Mouse (Mus musculus) embryonic facial prominence, embryonic 11.5 days (tissue): ENCODE data around the gene Cacul1. TPM values are rescaled to one million over a fixed set of nuclear protein-coding genes. Genes with fewer than 3 reads are reported as not detected.

Experiments
- ATAC-seq: fragments of 200-750 bp; cut with Nextera tagmentation; replicated peaks from 2 replicates; pipeline ENCODE4 v1.8.0; 2017; ENCODE audit warnings: low read depth; ENCODE audit not compliant: insufficient number of reproducible peaks, low FRiP score, low TSS enrichment
- DNase-seq: peaks from one replicate; pipeline ENCODE4 v3.0.0-alpha.2; 2015; ENCODE audit warnings: low spot score
- H3K27ac ChIP-seq: fragments of 300-500 bp; sonication (generic); replicated peaks from 2 replicates; pipeline ENCODE4 v1.5.1; 2014; ENCODE audit warnings: mild to moderate bottlenecking, low read depth, low read length, control low read depth
- H3K27me3 ChIP-seq: fragments of 300-500 bp; sonication (generic); 2 replicates; pipeline ENCODE4 v1.6.1; 2014; ENCODE audit warnings: mild to moderate bottlenecking, low read length, moderate library complexity, mixed read lengths; ENCODE audit not compliant: control insufficient read depth, insufficient read depth
- H3K36me3 ChIP-seq: fragments of 300-500 bp; sonication (generic); replicated peaks from 2 replicates; pipeline ENCODE4 v1.6.1; 2014; ENCODE audit warnings: low read depth, mild to moderate bottlenecking, low read length, moderate library complexity, mixed read lengths; ENCODE audit not compliant: control insufficient read depth, insufficient read depth
- H3K4me1 ChIP-seq: fragments of 300-500 bp; sonication (generic); 2 replicates; pipeline ENCODE4 v1.6.1; 2014; ENCODE audit warnings: low read length, mixed read lengths; ENCODE audit not compliant: control insufficient read depth, insufficient read depth
- H3K4me2 ChIP-seq: fragments of 300-500 bp; sonication (generic); 2 replicates; pipeline ENCODE4 v1.6.1; 2014; ENCODE audit warnings: low read depth, mild to moderate bottlenecking, control low read depth, low read length, moderate library complexity
- H3K4me3 ChIP-seq: fragments of 300-500 bp; sonication (generic); 2 replicates; pipeline ENCODE4 v1.5.1; 2014; ENCODE audit warnings: low read depth, low read length, control low read depth
- H3K9ac ChIP-seq: fragments of 300-500 bp; sonication (generic); replicated peaks from 2 replicates; pipeline ENCODE4 v1.6.1; 2014; ENCODE audit warnings: mild to moderate bottlenecking, control low read depth, low read length
- H3K9me3 ChIP-seq: fragments of 300-500 bp; sonication (generic); replicated peaks from 2 replicates; pipeline ENCODE4 v1.6.1; 2016; ENCODE audit warnings: mild to moderate bottlenecking, low read length, inconsistent platforms, mixed read lengths; ENCODE audit not compliant: control insufficient read depth
- WGBS: fragments of 180-500 bp; shearing (Covaris S2); extraction: QIAGEN DNeasy Blood & Tissue Kit; methylation state at CpG from one replicate; pipeline ENCODE4 v1.1.7; 2014; 5-methylcytosine and 5-hydroxymethylcytosine counted together
- polyA plus RNA-seq: library from polyadenylated mRNA; unstranded; fragments of >200 nt; fragmentation: Nextera tagmentation; extraction: Ambion mirVana; gene quantifications from 2 replicates; pipeline ENCODE4 v1.2.1, GENCODE M21; 2014

Cacul1 gene
- polyA plus RNA-seq, 1 experiment from 2014 or later: 34.0 TPM

DNA sequence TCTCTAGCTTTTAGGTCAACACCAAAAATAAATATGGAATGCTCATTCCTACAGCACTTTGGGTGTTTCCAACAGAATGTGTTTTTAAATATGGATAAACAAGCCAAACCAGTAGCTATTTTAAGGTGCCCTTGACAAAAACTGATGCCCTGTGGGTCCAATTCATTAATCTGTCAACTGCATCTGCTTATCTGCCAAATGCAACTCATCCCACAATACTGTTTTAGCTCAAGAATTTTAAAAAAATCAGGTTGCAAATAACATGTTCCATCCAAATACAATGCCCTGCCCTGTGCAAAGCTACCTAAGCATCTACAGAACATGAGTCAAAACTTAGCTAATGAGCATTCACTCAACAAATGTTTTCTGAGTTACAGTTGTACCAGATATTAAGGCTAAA, 20.3 kb downstream of the Cacul1 start:
- H3K27me3 ChIP-seq: no peaks in the 10 kb centered on the region
- H3K4me2 ChIP-seq: no peak overlapping the region
- no peaks in the 10 kb centered on the region for H3K36me3 ChIP-seq
- no peaks in the 10 kb centered on the region for H3K9me3 ChIP-seq
- DNase-seq: no peak
- no peak overlapping the region for H3K27ac ChIP-seq
- no peak overlapping the region for H3K4me3 ChIP-seq
- no peaks in the 10 kb centered on the region for H3K4me1 ChIP-seq
- ATAC-seq: no peak
- no peak overlapping the region for H3K9ac ChIP-seq

DNA sequence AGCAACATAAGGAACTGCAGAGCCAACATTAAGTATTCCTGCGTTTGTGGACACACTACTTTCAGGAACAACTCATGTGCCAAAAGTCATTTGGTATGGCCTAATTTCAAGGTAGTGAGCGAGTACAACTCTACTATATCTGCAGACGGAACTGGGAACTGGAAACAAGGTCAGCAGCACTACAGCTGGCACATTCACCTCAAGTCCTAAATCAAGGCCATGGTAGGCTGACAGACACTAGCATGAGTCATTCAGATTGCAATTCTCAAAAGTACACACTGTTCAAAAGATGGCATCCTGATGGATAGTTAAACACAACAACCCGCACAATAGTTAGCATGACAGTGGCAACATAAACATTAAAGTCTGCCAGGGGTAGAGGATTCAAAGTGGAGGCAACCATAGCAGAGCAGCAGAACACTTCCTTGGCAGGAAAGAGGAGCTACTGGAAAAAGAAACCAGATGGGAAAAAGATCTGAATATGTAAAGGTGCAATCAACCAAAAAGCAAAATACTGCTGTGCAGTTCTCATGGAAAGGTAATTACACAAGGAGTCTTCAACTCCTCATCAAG, 25.9 kb downstream of the Cacul1 start:
- Histone ChIP-seq H3K27me3 (no peaks in the 10 kb centered on the region), H3K27ac (no peak overlapping the region), H3K9me3 (no peaks in the 10 kb centered on the region), H3K4me2 (no peak overlapping the region), H3K4me1 (no peaks in the 10 kb centered on the region), H3K36me3 (no peaks in the 10 kb centered on the region), H3K4me3 (no peak overlapping the region), H3K9ac (no peak overlapping the region)
- no peak for ATAC-seq
- DNase-seq: no peak
- WGBS: 86% methylated on average over 4 of the region's 4 CpGs

DNA sequence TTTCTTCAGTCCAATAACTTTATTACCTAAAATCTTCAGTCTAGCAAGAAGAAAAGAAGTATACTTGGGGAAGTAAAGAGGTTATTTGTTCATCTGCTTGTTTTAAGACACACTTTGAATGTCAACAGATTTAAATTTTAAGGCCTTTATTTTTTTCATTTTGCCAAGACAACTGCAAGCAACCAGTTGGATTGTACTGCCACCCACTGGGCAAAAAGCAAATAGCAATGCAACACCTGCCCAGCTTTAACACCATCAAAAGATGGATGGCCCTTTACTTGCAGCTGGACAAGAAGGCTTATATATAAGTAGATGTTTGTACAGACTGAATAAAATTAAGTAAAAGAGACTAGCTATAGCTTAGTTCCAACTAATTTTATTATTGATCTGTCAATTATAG, 27.3 kb downstream of the Cacul1 start:
- DNase-seq (peak; percentile 70), ATAC-seq (no peak)
- H3K4me2 ChIP-seq: no peak overlapping the region
- no peak overlapping the region for H3K27ac ChIP-seq
- no peaks in the 10 kb centered on the region for H3K27me3 ChIP-seq
- no peaks in the 10 kb centered on the region for H3K9me3 ChIP-seq
- no peaks in the 10 kb centered on the region for H3K4me1 ChIP-seq
- no peak overlapping the region for H3K4me3 ChIP-seq
- no peak overlapping the region for H3K9ac ChIP-seq
- no peaks in the 10 kb centered on the region for H3K36me3 ChIP-seq

DNA sequence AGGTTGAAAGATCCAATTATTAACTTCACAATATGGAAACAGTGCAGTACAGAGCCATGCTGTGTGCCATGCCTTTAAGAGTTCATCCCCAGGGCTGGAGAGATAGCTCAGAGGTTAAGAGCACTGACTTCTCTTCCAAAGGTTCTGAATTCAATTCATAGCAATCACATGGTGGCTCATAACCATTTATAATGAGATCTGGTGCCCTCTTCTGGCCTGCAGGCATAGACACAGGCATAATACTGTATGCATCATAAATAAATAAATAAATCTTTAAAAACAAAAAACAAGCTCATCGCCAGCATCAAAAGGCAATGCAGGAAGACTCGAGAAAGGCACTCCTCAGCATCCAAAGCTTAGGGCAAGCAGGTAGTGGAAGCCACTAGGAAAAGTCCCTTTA, 37.5 kb downstream of the Cacul1 start:
- Histone ChIP-seq H3K36me3 (no peaks in the 10 kb centered on the region), H3K27ac (no peak overlapping the region), H3K9me3 (no peaks in the 10 kb centered on the region), H3K4me2 (no peak overlapping the region), H3K4me1 (no peaks in the 10 kb centered on the region), H3K27me3 (no peaks in the 10 kb centered on the region), H3K4me3 (no peak overlapping the region), H3K9ac (no peak overlapping the region)
- ATAC-seq (no peak), DNase-seq (no peak)
- WGBS: 92% methylated on average over 2 of the region's 2 CpGs

DNA sequence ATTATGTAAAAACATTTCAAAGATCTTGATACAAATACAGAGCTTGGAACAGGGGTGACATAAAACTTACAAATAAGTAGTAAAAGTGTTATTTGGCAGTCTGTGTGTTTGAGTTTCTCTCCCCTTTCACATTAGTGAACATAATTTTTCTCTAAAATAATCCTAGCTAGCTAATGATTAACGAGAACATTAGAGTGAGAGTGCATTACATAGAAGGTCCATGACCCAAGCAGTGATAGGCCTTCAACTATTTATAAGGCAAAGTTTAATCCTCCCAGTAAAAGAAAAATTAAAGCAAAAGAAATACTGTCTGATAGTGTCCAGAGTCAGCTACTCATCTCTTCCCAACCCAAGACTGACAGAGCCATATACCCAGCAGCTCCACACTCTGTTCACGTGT, 48.9 kb downstream of the Cacul1 start:
- Histone ChIP-seq H3K9me3 (no peaks in the 10 kb centered on the region), H3K27me3 (no peaks in the 10 kb centered on the region), H3K4me2 (no peak overlapping the region), H3K36me3 (no peaks in the 10 kb centered on the region; the same call in 1 of the 2 replicates), H3K27ac (no peak overlapping the region), H3K4me1 (no peaks in the 10 kb centered on the region), H3K9ac (no peak overlapping the region), H3K4me3 (no peak overlapping the region)
- no peak for DNase-seq
- no peak for ATAC-seq
- 85% methylated on average over 2 of the region's 2 CpGs for WGBS

DNA sequence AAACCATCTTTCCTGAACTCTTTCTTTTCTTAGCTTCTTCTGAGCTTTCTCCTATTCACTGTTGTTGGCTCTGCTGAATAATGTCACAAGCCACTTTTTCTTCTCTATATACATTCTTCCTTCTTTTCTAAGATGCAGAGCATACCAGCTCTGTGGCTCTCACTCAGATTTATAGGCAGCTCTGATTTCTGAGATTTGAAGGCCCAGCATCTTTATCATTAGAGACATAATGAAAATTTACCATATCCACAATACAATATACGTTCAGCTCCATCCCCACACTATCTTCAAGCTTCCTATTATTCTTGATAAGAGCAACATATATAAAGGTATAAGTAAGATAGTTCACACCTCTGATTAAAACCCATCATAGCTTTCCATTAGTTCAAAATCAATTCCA, 50.7 kb downstream of the Cacul1 start:
- Histone ChIP-seq H3K9ac (no peak overlapping the region), H3K4me2 (no peak overlapping the region), H3K9me3 (no peaks in the 10 kb centered on the region), H3K27ac (no peak overlapping the region), H3K4me3 (no peak overlapping the region), H3K36me3 (no peaks in the 10 kb centered on the region; the same call in 1 of the 2 replicates), H3K4me1 (no peaks in the 10 kb centered on the region), H3K27me3 (no peaks in the 10 kb centered on the region)
- DNase-seq: no peak
- no peak for ATAC-seq
- WGBS: 89% methylated on average over 1 of the region's 1 CpGs

DNA sequence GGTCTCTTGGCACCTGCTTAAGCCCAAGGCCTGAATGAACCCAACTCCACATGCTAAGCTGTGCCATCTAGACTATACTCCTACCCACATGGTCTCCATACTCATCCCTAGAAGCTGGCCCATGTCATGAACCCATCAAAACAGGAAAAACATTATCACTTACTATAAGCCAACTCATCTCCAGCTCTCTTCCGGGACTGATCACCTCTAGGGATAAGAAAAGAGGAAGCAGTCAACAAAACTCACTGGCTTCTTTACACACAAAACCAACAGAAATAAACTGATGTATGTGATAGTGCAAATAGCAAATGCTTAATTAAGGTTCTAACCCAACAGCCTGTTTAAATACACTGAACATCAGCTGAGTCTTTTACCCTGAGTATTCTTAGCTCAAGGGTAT, 51.5 kb downstream of the Cacul1 start:
- DNase-seq: no peak
- Histone ChIP-seq H3K27ac (no peak overlapping the region), H3K4me1 (no peaks in the 10 kb centered on the region), H3K9me3 (no peaks in the 10 kb centered on the region), H3K4me2 (no peak overlapping the region), H3K27me3 (no peaks in the 10 kb centered on the region), H3K4me3 (no peak overlapping the region), H3K36me3 (no peaks in the 10 kb centered on the region; the same call in 1 of the 2 replicates), H3K9ac (no peak overlapping the region)
- no peak for ATAC-seq
- WGBS: 89% methylated on average over 1 of the region's 1 CpGs

DNA sequence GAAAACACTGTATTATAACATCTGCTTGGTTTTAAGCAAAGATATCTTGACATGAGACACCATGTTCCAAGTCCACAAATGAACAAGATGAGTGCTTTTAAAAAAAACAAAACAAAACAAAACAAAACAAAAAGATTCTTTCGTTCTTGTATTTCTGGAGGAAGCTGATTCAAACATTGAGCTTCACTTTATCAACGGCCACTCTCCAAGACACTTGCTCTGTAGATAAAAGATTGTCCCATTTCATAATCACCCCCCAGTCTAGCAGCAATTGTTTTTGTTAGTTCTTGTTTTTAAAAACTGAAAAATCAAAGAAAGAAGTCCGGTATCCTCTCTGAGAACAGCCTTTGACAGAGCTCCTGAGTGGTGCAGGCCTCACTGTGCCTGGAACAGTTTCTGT, 52.2 kb downstream of the Cacul1 start:
- Histone ChIP-seq H3K9ac (no peak overlapping the region), H3K27me3 (no peaks in the 10 kb centered on the region), H3K4me3 (no peak overlapping the region), H3K27ac (no peak overlapping the region), H3K4me1 (no peaks in the 10 kb centered on the region), H3K9me3 (no peaks in the 10 kb centered on the region), H3K4me2 (no peak overlapping the region), H3K36me3 (no peaks in the 10 kb centered on the region)
- no peak for ATAC-seq
- WGBS: 93% methylated on average over 3 of the region's 3 CpGs
- no peak for DNase-seq
